Mouse (Mus musculus): Measurements from ENCODE around the gene Gm13697.
"Not testable (repeated sequence)": the region's sequence is repeated elsewhere in the genome, so short reads cannot be mapped to it uniquely, and the experiment has no call there.

Gm13697 gene

DNA sequence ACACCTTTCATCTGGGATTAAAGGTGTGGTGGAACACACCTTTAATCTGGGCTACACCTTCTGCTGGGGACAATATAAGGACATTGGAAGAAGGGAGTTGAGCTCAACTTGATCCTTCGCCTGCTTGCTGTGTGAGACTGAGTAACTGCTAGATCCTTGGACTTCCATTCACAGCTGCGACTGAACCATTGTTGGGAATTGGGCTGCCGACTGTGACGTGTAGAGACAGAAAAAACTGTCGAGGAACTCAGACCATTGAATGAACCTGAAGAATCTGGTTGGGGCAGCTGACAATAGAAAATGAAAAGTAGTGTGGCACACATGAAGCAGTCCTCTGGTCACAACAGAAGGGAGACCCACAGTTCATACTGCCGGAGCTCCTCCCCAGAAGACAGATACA is at the start of gene Gm13697:
Gene Gm13697 (plus strand): TSS at position 301 of the 400 bp plus-strand sequence.
- DNase-seq, result not testable (repeated sequence)

DNA sequence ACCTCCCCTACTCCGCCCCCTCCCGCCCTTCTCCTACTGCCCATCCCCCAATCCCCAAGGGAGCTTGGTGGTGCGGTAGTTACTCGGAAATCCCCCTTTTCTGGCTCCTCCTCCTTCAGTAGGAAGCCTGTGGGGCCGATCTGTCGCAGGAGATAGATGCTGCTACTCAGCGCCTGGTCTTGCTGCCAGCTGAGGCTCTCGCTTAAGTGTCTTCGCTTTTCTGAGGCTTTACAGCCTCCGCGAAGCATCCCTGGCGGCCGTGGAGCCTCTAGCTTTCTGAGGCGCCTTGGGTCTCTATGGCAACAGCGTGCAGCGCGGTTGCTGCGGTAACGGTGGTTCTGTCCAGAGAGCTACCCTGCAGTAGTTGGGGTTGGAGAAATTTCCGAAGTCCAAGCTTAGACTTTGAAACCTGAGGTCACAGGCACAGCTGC is 43.6 kb upstream of the Gm13697 start, which contains the start of gene Zswim2:
Gene Zswim2 (minus strand): TSS at position 298 of the 431 bp plus-strand sequence.
- peak; percentile 58 to 59 for DNase-seq

DNA sequence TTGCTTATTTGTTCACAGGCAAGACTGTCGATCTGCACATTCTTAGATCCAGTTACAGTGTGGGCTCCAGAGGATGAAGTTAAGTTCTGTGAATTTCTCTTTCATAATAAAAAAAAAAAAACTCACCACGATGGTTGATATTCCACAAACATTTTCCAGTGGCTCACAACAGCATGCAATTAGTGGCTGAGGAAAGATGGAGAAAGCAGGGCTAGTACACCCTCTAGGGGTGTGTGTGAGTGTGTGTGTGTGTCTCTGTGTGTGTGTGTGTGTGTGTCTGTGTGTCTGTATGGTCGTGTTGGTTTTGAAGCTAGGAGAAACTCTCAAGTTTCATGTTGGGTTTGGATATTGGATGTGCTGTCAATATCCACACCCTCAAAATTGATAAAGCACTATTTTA is 43.2 kb upstream of the Gm13697 start:
- no peak for DNase-seq

DNA sequence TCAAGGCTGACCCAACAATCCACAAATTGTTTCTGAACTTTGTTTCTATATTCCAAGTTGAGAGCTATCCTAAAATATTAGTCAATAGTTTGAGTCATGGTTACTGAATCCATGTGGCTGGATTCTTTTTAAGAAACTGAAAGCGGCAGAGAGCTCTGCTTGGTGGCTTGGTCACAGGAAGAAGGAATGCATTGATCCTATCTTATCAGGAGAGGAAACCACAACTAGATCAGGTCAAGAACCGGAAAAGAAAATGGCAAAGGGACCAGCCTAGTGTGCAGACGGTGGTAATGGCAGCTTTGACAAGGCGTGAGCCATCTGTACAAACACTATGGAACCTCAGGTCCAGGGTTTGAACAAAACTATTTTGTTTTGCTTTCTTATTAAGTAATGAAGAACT is 42.8 kb upstream of the Gm13697 start:
- DNase-seq, result no peak

DNA sequence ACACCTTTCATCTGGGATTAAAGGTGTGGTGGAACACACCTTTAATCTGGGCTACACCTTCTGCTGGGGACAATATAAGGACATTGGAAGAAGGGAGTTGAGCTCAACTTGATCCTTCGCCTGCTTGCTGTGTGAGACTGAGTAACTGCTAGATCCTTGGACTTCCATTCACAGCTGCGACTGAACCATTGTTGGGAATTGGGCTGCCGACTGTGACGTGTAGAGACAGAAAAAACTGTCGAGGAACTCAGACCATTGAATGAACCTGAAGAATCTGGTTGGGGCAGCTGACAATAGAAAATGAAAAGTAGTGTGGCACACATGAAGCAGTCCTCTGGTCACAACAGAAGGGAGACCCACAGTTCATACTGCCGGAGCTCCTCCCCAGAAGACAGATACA is 29.1 kb upstream of the Gm13697 start, which contains the start of gene Gm13698:
Gene Gm13698 (plus strand): TSS at position 301 of the 400 bp plus-strand sequence.
- DNase-seq, result not testable (repeated sequence)

DNA sequence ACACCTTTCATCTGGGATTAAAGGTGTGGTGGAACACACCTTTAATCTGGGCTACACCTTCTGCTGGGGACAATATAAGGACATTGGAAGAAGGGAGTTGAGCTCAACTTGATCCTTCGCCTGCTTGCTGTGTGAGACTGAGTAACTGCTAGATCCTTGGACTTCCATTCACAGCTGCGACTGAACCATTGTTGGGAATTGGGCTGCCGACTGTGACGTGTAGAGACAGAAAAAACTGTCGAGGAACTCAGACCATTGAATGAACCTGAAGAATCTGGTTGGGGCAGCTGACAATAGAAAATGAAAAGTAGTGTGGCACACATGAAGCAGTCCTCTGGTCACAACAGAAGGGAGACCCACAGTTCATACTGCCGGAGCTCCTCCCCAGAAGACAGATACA is 23.3 kb upstream of the Gm13697 start, which contains the start of gene Gm13693:
Gene Gm13693 (plus strand): TSS at position 301 of the 400 bp plus-strand sequence.
- DNase-seq, result not testable (repeated sequence)

DNA sequence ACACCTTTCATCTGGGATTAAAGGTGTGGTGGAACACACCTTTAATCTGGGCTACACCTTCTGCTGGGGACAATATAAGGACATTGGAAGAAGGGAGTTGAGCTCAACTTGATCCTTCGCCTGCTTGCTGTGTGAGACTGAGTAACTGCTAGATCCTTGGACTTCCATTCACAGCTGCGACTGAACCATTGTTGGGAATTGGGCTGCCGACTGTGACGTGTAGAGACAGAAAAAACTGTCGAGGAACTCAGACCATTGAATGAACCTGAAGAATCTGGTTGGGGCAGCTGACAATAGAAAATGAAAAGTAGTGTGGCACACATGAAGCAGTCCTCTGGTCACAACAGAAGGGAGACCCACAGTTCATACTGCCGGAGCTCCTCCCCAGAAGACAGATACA is 17.5 kb upstream of the Gm13697 start, which contains the start of gene Gm13695:
Gene Gm13695 (plus strand): TSS at position 301 of the 400 bp plus-strand sequence.
- DNase-seq, result not testable (repeated sequence)

DNA sequence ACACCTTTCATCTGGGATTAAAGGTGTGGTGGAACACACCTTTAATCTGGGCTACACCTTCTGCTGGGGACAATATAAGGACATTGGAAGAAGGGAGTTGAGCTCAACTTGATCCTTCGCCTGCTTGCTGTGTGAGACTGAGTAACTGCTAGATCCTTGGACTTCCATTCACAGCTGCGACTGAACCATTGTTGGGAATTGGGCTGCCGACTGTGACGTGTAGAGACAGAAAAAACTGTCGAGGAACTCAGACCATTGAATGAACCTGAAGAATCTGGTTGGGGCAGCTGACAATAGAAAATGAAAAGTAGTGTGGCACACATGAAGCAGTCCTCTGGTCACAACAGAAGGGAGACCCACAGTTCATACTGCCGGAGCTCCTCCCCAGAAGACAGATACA is 11.7 kb upstream of the Gm13697 start, which contains the start of gene Gm13696:
Gene Gm13696 (plus strand): TSS at position 301 of the 400 bp plus-strand sequence.
- not testable (repeated sequence) for DNase-seq

DNA sequence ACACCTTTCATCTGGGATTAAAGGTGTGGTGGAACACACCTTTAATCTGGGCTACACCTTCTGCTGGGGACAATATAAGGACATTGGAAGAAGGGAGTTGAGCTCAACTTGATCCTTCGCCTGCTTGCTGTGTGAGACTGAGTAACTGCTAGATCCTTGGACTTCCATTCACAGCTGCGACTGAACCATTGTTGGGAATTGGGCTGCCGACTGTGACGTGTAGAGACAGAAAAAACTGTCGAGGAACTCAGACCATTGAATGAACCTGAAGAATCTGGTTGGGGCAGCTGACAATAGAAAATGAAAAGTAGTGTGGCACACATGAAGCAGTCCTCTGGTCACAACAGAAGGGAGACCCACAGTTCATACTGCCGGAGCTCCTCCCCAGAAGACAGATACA is 5.9 kb upstream of the Gm13697 start, which contains the start of gene Gm13694:
Gene Gm13694 (plus strand): TSS at position 301 of the 400 bp plus-strand sequence.
- DNase-seq, result not testable (repeated sequence)

DNA sequence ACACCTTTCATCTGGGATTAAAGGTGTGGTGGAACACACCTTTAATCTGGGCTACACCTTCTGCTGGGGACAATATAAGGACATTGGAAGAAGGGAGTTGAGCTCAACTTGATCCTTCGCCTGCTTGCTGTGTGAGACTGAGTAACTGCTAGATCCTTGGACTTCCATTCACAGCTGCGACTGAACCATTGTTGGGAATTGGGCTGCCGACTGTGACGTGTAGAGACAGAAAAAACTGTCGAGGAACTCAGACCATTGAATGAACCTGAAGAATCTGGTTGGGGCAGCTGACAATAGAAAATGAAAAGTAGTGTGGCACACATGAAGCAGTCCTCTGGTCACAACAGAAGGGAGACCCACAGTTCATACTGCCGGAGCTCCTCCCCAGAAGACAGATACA is 5.7 kb downstream of the Gm13697 start, which contains the start of gene Gm13691:
Gene Gm13691 (plus strand): TSS at position 301 of the 400 bp plus-strand sequence.
- DNase-seq, result not testable (repeated sequence)

DNA sequence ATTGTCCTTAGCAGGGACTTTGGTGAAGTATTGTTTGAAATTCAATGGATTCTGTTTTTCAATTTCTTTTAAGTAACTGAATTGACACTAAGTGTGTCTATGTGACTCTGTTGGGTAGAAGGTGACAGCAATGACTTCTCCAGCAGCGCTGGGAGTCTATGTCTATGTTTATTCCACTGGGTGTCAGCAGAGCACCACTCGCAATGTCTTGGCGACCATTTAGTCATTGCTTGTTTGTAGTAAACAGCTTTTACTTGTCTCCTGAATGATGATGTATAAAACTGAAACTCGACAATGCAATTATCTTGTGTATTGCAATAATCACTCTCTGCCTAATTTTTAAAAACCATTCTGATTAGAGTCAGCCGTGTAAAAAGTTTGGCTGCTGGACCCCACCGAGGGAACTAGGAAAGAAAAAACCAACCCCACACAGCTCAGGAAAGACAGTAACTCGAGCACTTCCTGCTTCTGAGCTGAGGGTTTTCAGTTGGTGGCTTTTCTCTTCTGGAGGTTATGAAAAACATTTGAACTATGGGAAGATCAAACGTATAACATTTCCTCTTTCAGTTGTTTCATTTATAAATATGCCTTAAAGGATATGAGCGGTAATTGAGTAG is 9.2 kb downstream of the Gm13697 start:
- DNase-seq, result not testable (repeated sequence)

DNA sequence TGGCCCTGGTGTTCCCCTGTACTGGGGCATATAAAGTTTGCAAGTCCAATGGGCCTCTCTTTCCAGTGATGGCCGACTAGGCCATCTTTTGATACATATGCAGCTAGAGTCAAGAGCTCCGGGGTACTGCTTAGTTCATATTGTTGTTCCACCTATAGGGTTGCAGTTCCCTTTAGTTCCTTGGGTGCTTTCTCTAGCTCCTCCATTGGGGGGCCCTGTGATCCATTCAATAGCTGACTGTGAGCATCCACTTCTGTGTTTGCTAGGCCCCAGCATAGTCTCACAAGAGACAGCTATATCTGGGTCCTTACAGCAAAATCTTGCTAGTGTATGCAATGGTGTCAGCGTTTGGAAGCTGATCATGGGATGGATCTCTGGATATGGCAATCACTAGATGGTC is 10.0 kb downstream of the Gm13697 start:
- DNase-seq, result not testable (repeated sequence)

DNA sequence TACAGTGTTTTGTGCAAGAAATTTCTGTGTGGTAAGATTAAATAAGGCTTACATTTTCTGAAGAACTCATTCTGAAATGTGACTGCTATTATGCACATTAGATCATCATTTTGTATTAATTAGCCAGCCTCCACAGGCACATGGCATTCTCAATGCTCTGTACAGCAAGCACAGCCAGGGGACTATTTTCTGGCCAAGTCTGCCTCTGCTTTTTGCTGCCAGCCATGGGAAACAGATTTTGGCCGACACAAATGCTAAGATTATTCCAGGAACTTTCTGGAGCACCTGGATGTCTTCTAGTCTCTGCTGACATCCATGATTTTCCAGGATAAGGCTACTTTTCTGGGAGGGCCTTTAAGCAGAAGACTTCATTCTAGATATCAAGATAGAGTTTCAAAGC is 24.4 kb downstream of the Gm13697 start:
- DNase-seq, result no peak

DNA sequence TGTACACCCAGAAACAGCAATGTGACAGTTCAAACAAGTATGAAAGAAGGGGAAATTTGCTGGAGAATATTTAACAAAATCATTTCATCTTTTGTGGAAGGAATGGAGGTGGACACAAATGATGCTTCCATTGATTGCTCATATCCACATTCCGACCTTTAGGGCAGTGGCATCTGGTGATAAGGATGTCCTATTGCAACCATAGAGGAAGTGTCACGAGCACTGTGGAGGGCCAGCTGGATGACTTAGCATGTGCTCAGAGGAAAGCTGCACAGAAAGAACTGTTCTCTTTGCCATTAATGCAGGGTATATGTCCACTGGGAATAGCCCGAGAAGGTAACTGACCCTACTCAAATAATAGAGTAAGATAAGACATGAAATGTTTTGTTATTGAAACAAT is 25.3 kb downstream of the Gm13697 start:
- no peak for DNase-seq

DNA sequence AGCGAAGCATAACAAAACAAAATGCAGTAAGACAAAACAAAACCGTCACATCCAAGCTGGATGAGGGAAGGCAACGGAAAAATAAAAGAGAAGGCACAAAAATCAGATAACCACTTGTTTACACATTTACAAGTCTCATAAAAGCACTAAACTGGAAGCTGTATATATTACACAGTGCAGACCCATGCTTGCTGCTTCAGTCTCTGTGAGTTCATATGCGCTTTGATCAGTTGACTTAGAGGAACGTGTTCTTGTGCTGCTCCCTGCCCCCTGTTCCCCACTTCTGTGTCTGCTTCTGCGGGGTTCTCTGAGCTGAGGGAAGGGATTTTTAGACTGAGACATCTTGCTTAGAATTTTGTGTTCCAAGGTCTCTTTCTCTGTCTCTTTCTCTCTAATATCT is 30.0 kb downstream of the Gm13697 start:
- DNase-seq, result no peak

DNA sequence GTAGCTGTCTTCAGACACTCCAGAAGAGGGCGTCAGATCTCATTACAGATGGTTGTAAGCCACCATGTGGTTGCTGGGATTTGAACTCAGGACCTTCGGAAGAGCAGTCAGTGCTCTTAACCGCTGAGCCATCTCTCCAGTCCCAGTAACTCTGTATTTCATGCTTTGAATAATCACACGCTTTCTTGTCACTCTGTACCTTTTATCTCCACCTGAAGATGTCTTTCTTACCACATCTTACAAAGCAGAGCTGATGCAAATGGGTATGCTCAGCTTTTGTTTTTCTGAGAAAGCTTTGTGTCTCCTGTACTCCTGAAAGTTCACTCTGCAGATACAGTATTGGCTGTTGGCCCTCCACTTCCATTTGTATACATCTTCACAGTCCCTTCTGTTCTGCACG is 31.7 kb downstream of the Gm13697 start:
- not testable (repeated sequence) for DNase-seq

DNA sequence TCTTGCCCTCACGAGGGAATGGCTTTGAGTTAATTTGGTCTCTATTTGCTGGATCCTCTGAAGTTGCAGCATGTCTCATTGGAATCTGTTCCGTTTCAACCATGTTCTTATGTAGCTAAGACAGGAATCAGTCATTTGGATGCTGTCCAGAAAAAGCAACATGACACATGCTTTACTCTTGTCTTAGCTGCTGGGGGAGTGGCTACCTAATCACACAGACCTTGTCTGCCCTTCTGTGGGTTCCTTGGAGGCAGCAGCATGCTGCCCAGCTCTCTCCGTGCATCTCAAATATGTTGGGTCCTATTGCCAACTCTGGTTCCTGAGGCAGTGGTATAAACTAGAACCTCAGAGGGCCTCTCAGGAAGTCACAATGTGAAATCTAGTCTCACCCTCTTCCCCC is 33.8 kb downstream of the Gm13697 start:
- no peak for DNase-seq

DNA sequence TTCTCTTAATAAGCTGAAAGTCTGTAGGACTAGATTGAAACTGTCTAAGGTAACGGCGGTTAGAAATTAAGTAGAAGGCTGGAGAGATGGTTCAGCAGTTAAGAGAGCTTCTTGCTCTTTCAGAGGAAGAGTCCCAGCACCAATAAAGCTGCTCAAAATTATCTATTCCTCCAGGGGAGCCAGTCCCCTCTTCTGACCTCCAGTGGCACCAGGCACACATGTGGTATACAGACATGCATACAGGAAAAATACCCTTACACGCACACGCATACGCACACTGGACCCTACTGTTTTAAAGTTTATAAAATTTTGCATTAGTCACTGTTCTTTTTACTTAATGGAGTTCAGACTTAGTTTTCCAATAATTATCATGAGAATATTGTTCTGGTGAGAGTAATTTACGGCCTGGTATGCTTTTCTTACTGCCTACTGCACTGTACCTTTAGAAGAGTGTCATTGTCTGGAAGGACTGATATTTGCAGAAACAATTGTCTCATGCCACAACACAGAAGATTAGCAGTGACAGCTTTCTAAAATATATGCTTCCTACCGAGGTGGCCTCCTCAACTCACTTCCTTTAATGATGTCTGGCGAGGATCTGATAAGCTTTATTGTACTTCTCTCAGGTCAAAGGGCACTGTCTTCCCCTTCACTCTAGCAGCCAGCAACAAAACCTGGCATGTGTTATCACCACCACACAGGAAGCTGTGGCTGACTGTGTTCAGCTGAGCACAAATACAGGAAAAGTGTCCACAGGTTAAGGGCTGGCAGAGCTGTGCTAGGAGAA is 35.2 kb downstream of the Gm13697 start:
- no peak for DNase-seq

DNA sequence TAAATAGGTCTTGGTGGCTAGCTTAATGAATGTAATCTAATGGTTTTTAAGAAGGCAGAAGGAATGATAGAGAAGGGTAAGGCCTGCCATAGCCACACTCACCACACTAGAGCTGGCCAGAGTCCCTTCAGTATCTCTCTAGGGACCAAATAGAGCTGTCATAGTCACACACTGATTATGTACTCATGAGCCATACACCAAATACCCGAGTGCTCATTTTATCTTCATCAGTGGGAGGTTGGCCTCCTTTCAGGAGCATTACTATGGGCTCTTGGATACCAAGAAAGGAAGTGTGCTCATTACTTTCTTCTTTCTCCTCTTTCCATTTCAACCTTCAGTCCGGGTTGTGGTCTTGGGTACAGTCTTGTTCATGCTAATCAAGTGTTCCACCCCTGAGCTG is 37.4 kb downstream of the Gm13697 start:
- no peak for DNase-seq

DNA sequence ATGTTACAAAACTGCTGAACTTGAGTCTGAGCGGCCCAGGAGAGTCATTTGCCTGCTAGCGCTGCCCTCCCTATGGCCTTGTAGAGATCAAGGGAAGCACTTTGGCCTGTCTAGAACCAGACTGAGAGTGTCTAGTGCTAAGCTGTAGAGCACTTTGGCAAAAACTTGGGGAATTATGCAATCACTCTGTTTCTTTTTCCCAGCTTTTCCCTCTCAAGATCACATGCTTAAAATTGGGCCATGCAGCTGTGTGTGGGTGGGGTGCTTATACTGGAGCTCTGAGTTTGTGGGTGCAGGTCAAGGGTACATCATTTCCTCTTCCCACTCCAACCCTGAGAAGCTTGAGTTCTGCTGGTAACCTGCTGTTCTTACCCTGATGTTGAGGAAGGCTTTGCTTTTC is 38.4 kb downstream of the Gm13697 start:
- no peak for DNase-seq

DNA sequence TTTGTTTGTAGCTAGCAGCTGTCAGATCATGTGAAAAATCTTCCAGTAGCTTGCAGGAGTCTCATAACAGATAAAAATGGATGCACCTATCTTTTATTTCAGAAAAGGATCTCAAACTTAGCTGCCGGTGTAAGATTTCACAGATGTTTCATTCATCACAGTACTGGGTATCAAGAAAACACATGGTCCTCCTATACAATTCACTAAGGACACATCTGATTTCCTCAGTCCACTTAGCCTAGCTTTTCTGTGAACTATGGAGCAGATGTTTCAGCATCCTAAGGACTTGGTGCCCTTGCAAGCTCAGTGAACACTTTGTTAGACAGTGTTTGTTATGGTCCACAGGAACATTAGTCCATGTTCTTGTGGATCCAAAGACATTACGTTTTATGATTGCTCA is 38.8 kb downstream of the Gm13697 start:
- DNase-seq, result no peak

DNA sequence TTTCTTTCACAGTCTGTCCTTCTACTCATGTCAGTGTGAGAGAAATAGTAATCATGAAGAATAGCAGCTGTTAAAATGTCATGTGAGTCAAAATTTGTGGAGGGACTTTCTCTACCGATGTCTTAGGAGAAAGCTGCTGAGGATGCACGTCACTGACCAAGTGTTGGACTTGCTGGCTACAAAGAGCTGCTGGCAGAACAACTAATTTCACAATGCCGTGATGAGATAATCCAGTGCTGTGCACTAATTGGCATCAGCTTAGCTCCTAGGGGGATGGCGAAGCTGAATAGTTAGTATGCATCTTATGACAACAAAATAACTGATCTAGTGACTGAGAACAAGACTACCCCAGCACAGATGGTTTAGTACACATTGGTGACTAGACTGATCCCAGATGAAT is 40.7 kb downstream of the Gm13697 start:
- DNase-seq, result no peak

DNA sequence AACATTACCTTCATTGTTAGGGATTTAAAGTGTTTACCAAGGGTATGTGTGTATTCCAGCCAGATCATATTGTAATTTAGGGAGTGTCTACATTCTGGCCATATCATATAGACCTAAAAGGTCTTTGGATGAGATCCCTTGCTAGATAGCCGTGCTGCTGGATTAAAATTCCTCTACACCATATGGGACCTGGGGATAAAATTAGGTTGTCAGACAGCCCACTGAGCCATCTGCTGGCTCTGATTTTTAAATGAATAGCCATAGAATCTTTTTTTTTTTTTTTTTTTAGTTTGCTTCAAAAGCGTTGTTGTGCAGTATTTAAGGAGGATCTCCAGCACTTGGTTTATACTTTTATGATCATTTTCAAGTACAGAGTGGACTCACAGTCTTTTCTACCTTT is 48.0 kb downstream of the Gm13697 start:
- DNase-seq, result no peak

DNA sequence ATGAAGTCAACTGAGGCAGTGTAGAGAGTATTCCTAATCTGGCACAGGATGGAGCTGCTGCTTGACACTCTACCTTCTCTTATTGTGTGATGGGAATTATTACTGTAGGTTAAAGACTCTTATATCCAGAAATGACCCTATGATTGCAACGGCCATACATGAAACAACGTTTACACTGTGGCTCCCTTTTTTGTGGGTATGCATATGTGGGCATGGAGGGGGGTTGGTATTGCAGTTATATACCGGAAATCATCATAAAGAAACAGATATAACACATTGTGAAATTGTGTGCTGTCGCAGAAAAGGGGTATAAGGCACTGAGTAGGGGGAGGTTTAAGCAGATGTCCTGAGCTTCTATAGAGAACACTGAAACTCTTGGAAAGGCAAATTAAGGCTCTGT is 51.5 kb downstream of the Gm13697 start:
- no peak for DNase-seq

Data from cerebellum, postnatal 36 days (tissue).